Mouse (Mus musculus) kidney, embryonic 14.5 days (tissue): ENCODE results near the gene Tctn1. TPM values are rescaled to one million over a fixed set of nuclear protein-coding genes. Genes with fewer than 3 reads are reported as not detected.

Experiments used
- ATAC-seq: fragments of 200-750 bp; cut with Nextera tagmentation; 2 replicates; pipeline ENCODE4 v1.8.0; 2017; ENCODE audit warnings: moderate number of reproducible peaks, mild to moderate bottlenecking, moderate TSS enrichment, moderate library complexity; ENCODE audit not compliant: low FRiP score, low TSS enrichment
- H3K27ac ChIP-seq: fragments of 300-500 bp; sonication (generic); 2 replicates; pipeline ENCODE4 v1.5.1; 2014; ENCODE audit warnings: low read depth, mild to moderate bottlenecking, low read length, moderate library complexity, mixed read lengths
- H3K27me3 ChIP-seq: fragments of 300-500 bp; sonication (generic); 2 replicates; pipeline ENCODE4 v1.6.1; 2014; ENCODE audit warnings: mild to moderate bottlenecking, low read length; ENCODE audit not compliant: control insufficient read depth, insufficient read depth
- H3K36me3 ChIP-seq: fragments of 300-500 bp; sonication (generic); 2 replicates; pipeline ENCODE4 v1.6.1; 2014; ENCODE audit warnings: low read length, mixed read lengths; ENCODE audit not compliant: control insufficient read depth, insufficient read depth
- H3K4me1 ChIP-seq: fragments of 300-500 bp; sonication (generic); 2 replicates; pipeline ENCODE4 v1.6.1; 2014; ENCODE audit warnings: low read length, mixed read lengths; ENCODE audit not compliant: control insufficient read depth, insufficient read depth
- H3K4me2 ChIP-seq: fragments of 300-500 bp; sonication (generic); replicated peaks from 2 replicates; pipeline ENCODE4 v1.6.1; 2014; ENCODE audit warnings: low read depth, mild to moderate bottlenecking, low read length
- H3K4me3 ChIP-seq: fragments of 300-500 bp; sonication (generic); 2 replicates; pipeline ENCODE4 v1.5.1; 2014; ENCODE audit warnings: mild to moderate bottlenecking, low read length
- H3K9ac ChIP-seq: fragments of 300-500 bp; sonication (generic); 2 replicates; pipeline ENCODE4 v1.6.1; 2014; ENCODE audit warnings: low read depth, mild to moderate bottlenecking, low read length, moderate library complexity
- H3K9me3 ChIP-seq: fragments of 300-500 bp; sonication (generic); 2 replicates; pipeline ENCODE4 v1.6.1; 2016; ENCODE audit warnings: low read length; ENCODE audit not compliant: control insufficient read depth
- WGBS: fragments of 180-500 bp; shearing (Covaris S2); extraction: QIAGEN DNeasy Blood & Tissue Kit; methylation state at CpG from one replicate; pipeline ENCODE4 v1.1.7; 2014; 5-methylcytosine and 5-hydroxymethylcytosine counted together
- polyA plus RNA-seq: library from polyadenylated mRNA; unstranded; fragments of >200 nt; fragmentation: Nextera tagmentation; extraction: Ambion mirVana; gene quantifications from 2 replicates; pipeline ENCODE4 v1.2.1, GENCODE M21; 2014

Tctn1 gene
- polyA plus RNA-seq, 1 experiment from 2014 or later, result 9.8 TPM

GRCm38 (mm10) chr5:122189115-122189514, 75.1 kb downstream of the Tctn1 start:
- no peaks in the 10 kb centered on the region for H3K36me3 ChIP-seq
- H3K4me3 ChIP-seq, result no peak overlapping the region
- WGBS, result 66% methylated on average over 3 of the region's 3 CpGs
- H3K27me3 ChIP-seq, result no peaks in the 10 kb centered on the region
- H3K4me1 ChIP-seq, result no peaks in the 10 kb centered on the region
- H3K9me3 ChIP-seq, result peaks cover 4% of the 10 kb centered on the region; the same call in 1 of the 2 replicates
- no peak overlapping the region for H3K27ac ChIP-seq
- no peak overlapping the region for H3K4me2 ChIP-seq
- no peak overlapping the region for H3K9ac ChIP-seq
- ATAC-seq, result no peak

Other genes starting within 250 kb of the Tctn1 start
- gene Cux2, start 214.4 kb downstream of the Tctn1 start, polyA plus RNA-seq, result 12.9 and 15.1 TPM in 2 replicates
- 1.6 TPM in 1 of 2 replicates, not detected in the other for gene Myl2, start 163.5 kb downstream of the Tctn1 start, polyA plus RNA-seq
- 0.31 and 0.36 TPM in 2 replicates for gene Ccdc63, start 123.6 kb downstream of the Tctn1 start, polyA plus RNA-seq
- gene Ppp1cc, start 106.2 kb downstream of the Tctn1 start, polyA plus RNA-seq, result 281 and 296 TPM in 2 replicates
- 12.7 TPM in 2 replicates for gene Hvcn1, start 57.7 kb downstream of the Tctn1 start, polyA plus RNA-seq
- gene Pptc7, start 19.9 kb upstream of the Tctn1 start, polyA plus RNA-seq, result 7.9 and 10.9 TPM in 2 replicates
- gene Rad9b, start 89.8 kb upstream of the Tctn1 start, polyA plus RNA-seq, result 11.4 and 12.2 TPM in 2 replicates
- gene Vps29, start 89.9 kb upstream of the Tctn1 start, polyA plus RNA-seq, result 224 and 236 TPM in 2 replicates
- 77.6 and 82.6 TPM in 2 replicates for gene Gpn3, start 107.4 kb upstream of the Tctn1 start, polyA plus RNA-seq
- 73.6 and 76.0 TPM in 2 replicates for gene Fam216a, start 107.9 kb upstream of the Tctn1 start, polyA plus RNA-seq
- 32.5 and 201 TPM in 2 replicates for gene Arpc3, start 127.4 kb upstream of the Tctn1 start, polyA plus RNA-seq
- 29.1 and 32.5 TPM in 2 replicates for gene Anapc7, start 157.2 kb upstream of the Tctn1 start, polyA plus RNA-seq
- 30.3 and 53.2 TPM in 2 replicates for gene Atp2a2, start 237.8 kb upstream of the Tctn1 start, polyA plus RNA-seq